Mouse (Mus musculus) lung, postnatal 0 days (tissue): Measurements from ENCODE around the gene Nubp1.

Experiments
- CTCF ChIP-seq: IDR thresholded peaks from 2 replicates; pipeline ENCODE4 v1.5.1; 2016; ENCODE audit warnings: antibody characterized with exemption, mild to moderate bottlenecking
- EP300 ChIP-seq: IDR thresholded peaks from 2 replicates; pipeline ENCODE4 v1.6.1; 2016; ENCODE audit warnings: antibody characterized with exemption, mild to moderate bottlenecking, control low read depth

DNA sequence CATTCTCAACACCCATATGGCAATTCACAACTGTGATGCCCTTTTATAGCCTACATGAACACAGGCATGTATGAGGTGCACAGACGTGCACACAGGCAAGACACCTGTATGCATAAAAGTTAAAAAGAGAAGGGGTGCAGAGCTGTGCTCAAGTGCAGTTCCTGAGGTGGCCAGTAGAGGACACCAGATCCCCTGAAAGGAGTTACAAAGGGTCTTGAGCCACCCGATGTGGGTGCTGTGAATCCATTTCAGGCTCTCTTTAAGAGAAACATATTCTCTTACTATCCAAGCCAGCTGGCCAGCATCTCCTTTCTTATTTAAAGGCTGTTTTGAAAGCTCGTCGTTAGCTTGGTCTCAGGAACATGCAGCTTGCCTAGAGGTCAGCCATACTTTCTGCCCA, 5.1 kb downstream of the Nubp1 start:
- peak; percentile 66 for TF ChIP-seq CTCF
- no peak for TF ChIP-seq EP300
